Mouse (Mus musculus) splenic B cell, adult 2 months (primary cell): ENCODE data around the gene Clec2h.
A peak's percentile ranks its signal among the peaks of the same experiment; 100 is the strongest.
"Not testable (repeated sequence)": the region's sequence is repeated elsewhere in the genome, so short reads cannot be mapped to it uniquely, and the experiment has no call there.

Experiments used
- DNase-seq: peaks from one replicate; pipeline ENCODE4 v3.0.0-alpha.2; 2011; ENCODE audit warnings: low read depth, low spot score
- H3K27me3 ChIP-seq: 2 replicates; pipeline ENCODE4 v1.6.1; 2012; ENCODE audit warnings: mild to moderate bottlenecking, low read length, moderate library complexity, mixed read lengths; ENCODE audit not compliant: control insufficient read depth, poor library complexity, insufficient read depth, severe bottlenecking
- H3K36me3 ChIP-seq: 2 replicates; pipeline ENCODE4 v1.6.1; 2012; ENCODE audit warnings: mild to moderate bottlenecking, low read length, moderate library complexity, mixed read lengths; ENCODE audit not compliant: control insufficient read depth, poor library complexity, insufficient read depth, severe bottlenecking

Gene Clec2h

GRCm38 (mm10) chr6:128662206-128662605 is at the start of gene Clec2h:
Gene Clec2h, plus strand, starts transcription at chr6:128662385.
- Histone ChIP-seq H3K36me3 (no peaks in the 10 kb centered on the region), H3K27me3 (no peaks in the 10 kb centered on the region)
- DNase-seq: peak; percentile 41

DNA sequence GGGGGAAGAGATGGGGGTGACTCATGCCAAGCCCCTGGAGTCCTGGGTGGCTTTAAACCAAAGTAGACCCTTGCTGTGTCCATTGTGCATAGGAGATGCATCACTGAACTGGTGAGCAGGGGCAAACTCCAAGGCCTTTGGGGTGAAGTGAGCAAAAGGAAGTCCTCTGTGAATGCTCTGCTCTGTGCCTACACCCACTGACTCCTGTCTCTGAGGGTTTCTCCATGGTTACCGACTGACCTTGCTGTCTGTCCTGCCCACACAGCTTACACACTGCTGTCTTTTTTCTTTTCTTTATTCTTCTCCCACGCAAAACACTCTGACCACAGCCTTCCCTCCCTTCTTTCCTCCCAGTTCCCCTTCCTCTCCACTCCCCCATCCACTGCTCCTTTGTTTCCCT is 39.5 kb upstream of the Clec2h start:
- no peak for DNase-seq
- Histone ChIP-seq H3K36me3 (no peaks in the 10 kb centered on the region), H3K27me3 (no peaks in the 10 kb centered on the region)

DNA sequence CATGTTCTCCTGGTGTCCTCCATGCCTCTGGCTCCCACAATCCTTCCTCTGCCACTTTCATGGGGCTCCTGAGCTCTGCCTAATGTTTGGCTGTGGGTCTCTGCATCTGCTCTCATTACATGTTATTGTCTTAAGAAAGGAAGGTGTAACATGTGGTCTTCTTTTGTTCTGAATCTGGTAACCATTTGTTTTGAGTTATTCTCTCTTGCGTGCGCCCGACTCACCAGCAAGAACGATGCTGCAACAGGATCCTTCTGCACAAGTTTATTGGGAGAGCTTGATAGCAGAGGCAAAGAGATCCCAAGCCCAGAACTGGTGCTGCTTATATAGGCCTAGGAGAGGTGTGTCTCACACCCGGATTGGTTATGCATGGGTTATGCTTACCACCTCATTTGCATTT is 38.8 kb upstream of the Clec2h start, which contains the start of gene Klrb1a:
Gene Klrb1a (minus strand): TSS at position 101 of the 400 bp plus-strand sequence.
- not testable (repeated sequence) for H3K36me3 ChIP-seq, H3K27me3 ChIP-seq, DNase-seq

GRCm38 (mm10) chr6:128624425-128624824 is 37.8 kb upstream of the Clec2h start:
- Histone ChIP-seq H3K27me3 (no peaks in the 10 kb centered on the region), H3K36me3 (no peaks in the 10 kb centered on the region)
- DNase-seq: no peak

DNA sequence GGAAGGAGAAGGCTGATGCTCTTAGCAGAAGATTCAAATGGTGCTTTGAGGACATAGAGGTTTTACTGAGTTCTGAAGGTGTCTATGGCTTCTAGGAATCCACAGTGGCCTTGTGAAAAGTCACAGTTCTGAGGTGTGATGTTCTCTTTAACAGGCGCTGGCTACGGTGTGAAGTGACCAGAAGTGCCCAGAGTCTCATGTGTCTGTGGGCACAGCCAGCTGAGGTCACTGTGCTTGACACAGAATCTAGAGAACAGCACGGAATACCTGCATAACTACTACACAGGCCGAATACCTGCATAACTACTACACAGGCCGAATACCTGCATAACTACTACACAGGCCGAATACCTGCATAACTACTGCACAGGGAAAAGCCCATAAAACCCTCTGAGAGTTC is 36.9 kb upstream of the Clec2h start:
- not testable (repeated sequence) for H3K27me3 ChIP-seq, H3K36me3 ChIP-seq, DNase-seq

GRCm38 (mm10) chr6:128629771-128630739 is 32.1 kb upstream of the Clec2h start:
- DNase-seq: peak; percentile 63
- not testable (repeated sequence) for H3K27me3 ChIP-seq, H3K36me3 ChIP-seq

GRCm38 (mm10) chr6:128630912-128631905 is 31.0 kb upstream of the Clec2h start:
- not testable (repeated sequence) for H3K27me3 ChIP-seq, H3K36me3 ChIP-seq, DNase-seq

- no peak for DNase-seq
- Histone ChIP-seq H3K36me3 (no peaks in the 10 kb centered on the region), H3K27me3 (no peaks in the 10 kb centered on the region)
Observed at GRCm38 (mm10) chr6:128640673-128641072, 21.5 kb upstream of the Clec2h start.

DNA sequence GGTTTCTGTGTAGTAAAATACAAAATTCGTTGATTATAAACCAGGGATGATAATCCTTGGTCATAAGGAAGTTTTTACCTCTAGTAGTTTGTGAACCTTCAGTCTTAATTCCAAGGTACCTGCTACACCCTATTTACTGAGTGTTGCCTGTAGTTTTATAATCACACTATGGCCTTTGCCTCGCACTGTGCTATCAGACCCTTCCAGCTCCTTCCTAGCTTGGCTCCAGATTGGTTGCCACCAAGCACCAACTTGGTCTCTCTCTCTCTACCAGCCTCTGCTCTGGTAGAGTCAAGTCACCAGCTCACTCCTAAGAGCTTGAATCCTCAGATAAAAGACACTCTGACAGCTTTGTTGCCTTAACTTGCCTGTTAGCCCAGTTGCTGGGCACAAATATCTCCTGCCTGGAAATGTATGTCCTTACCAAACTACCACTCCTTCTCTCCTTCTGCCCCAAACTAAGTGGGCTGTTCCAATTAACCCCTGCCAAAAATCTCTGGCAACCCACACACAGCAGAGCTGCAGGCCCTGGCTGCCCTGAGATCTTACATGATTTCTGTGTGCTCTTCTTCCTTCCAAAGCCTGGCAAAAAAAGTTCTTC is 21.0 kb upstream of the Clec2h start:
- no peaks in the 10 kb centered on the region for H3K27me3 ChIP-seq
- DNase-seq: no peak
- H3K36me3 ChIP-seq: no peaks in the 10 kb centered on the region

DNA sequence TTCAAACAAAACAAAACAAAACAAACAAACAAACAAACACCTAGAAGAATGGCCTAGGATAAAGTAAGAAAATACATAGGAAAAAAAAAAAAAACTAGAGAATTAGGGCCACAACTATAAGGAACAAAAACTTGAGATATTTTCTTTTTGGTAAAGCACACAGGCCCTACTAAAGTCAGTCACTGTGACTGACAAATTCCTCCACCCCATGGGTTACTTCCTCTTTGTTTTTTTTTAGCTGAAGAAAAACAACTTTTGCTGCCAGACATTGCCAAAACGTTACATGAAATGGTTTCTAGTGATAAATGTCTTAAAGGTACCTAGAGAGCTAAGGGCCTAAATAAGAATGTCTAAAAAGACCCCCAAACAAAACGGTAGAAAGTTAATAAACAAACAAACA is 18.2 kb upstream of the Clec2h start:
- H3K36me3 ChIP-seq: no peaks in the 10 kb centered on the region
- peak; percentile 68 for DNase-seq
- H3K27me3 ChIP-seq: no peaks in the 10 kb centered on the region

DNA sequence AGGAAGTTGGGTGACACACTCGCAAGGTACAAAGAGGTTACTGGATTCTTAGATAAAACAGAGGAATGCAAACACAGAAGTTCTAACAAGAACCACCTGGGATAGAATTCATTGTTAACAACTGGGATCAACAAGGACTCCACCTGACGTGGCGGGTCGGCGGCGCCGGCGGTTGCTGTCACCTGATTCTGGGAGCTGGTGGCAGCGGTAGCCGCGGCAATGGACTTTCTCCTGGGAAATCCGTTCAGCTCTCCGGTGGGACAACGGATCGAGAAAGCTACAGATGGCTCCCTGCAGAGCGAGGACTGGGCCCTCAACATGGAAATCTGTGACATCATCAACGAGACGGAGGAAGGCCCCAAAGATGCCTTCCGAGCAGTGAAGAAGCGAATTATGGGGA is 17.5 kb upstream of the Clec2h start:
- H3K27me3 ChIP-seq, H3K36me3 ChIP-seq, DNase-seq: not testable (repeated sequence)

GRCm38 (mm10) chr6:128645708-128646107 is 16.5 kb upstream of the Clec2h start:
- H3K36me3 ChIP-seq, H3K27me3 ChIP-seq, DNase-seq: not testable (repeated sequence)

DNA sequence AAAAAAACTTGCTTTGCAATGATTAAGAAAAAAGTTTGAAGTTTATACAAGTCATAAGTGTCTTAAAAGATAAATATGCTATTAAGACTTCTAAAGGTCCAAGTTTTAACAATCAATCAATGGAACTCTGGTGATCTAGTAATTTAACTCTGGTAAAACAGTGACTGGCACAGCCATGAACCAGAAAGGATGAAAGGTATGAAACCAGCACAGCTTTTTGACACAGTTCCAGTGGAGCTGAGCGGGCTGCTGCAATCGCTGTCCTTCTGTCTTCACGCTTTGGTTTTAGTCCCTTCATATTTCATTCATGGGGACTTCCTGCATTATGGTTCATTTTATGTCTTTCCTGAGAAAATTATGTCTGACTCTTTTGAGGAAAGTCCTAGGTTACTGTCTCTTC is 12.5 kb upstream of the Clec2h start:
- no peaks in the 10 kb centered on the region for H3K36me3 ChIP-seq
- no peaks in the 10 kb centered on the region for H3K27me3 ChIP-seq
- DNase-seq: no peak

DNA sequence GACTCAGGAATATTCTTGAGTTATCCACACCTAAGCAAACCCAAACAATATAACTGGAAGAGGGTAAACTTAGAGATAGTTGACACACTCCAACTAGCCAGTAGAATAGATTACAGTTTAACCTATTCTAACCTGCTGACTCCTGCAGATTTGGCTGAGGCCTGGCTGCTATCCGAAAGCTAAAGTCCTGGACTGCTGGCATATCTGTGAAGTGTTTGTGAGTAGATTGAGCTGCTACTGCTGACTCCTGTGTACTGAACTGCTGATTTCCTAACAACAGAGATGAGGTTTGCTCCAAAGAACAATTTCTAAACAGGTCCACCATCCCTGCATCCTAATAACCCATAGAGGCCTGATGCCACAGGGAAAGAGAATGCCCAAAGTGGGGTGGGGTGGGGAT is 12.0 kb upstream of the Clec2h start:
- no peak for DNase-seq
- Histone ChIP-seq H3K27me3 (no peaks in the 10 kb centered on the region), H3K36me3 (no peaks in the 10 kb centered on the region)
